Mouse (Mus musculus) thymus, adult 2 months (tissue): ENCODE data around the gene Rnf212b.

ENCODE experiments used
- CTCF ChIP-seq: fragments of 200-500 bp; IDR thresholded peaks from 2 replicates; pipeline ENCODE4 v1.5.1; 2012; ENCODE audit warnings: mild to moderate bottlenecking, control low read depth, low read length, moderate library complexity, borderline replicate concordance; ENCODE audit not compliant: control insufficient read depth, poor library complexity, insufficient read depth; ENCODE audit errors: extremely low read depth
- POLR2A ChIP-seq: fragments of 200-500 bp; IDR thresholded peaks from 2 replicates; pipeline ENCODE4 v1.6.1; 2012; ENCODE audit warnings: mild to moderate bottlenecking, low read length, control low read depth, moderate library complexity; ENCODE audit not compliant: control insufficient read depth, poor library complexity, insufficient read depth; ENCODE audit errors: extremely low read depth

- TF ChIP-seq POLR2A (no peak), CTCF (no peak)
Measured at GRCm38 (mm10) chr14:54792166-54792565, 21.8 kb upstream of the Rnf212b start.
